Mouse (Mus musculus) megakaryocyte progenitor cell, adult 5-6 weeks (primary cell): ENCODE measurements around the gene Gm3238. TPM values are rescaled to one million over a fixed set of nuclear protein-coding genes. Genes with fewer than 3 reads are reported as not detected.
"Not testable (repeated sequence)": the region's sequence is repeated elsewhere in the genome, so short reads cannot be mapped to it uniquely, and the experiment has no call there.

Experiments
- ATAC-seq: replicated peaks from 2 replicates; pipeline ENCODE4 v1.8.0; 2016; ENCODE audit warnings: mild to moderate bottlenecking, moderate TSS enrichment, inconsistent platforms; ENCODE audit not compliant: poor library complexity
- total RNA-seq, 2 experiments: library from RNA; stranded (forward) in 1 of 2; stranded (reverse) in 1 of 2; fragments of 157-497, 149-512 nt in 1 of 2; fragments of 200-1000 nt in 1 of 2; gene quantifications; 2 replicates each; pipeline versions ENCODE4 v1.2.3 to v1.2.4; 2015 to 2017

The Gm3238 gene
- total RNA-seq, 2 experiments from 2014 or later, result not detected

DNA sequence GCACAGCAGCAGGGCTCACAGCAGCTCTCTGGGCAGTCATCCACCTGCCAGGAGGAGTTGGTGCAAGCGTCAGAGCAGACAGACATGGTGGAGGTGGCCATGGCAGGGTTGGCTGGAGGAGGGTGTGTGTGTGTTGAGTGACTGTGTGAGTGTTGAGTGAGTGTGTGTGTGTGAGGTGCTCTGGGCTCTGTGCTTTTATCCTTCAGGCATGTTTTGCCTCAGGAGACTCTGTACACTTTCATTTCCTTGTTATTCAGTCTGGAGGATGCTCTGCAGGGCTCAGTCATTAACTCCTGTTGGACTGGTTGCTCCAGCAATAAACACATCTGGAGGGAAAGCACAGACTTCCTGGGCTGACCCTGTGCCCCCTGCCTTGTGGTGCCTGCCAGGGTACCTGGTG is 19.9 kb downstream of the Gm3238 start, which contains the start of gene Gm9736:
TSS of gene Gm9736 (minus strand) at position 101 of the 400 bp plus-strand sequence.
- ATAC-seq, result not testable (repeated sequence)

DNA sequence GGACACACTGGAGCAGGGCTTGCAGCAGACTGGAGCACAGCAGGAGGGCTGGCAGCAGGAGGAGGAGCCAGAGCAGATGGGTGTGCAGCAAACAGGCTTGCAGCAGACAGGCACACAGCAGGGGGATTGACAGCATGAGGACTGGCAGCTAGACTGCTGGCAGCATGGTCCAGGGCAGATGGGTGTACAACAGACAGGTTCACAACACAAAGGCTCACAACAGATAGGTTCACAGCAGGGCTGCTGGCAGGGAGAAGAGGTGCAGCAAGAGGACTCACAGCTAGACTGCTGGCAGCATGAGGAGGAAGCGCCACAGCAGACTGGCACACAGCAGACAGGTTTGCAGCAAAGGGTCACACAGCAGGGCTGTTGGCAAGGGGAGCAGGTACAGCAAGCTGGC is 20.4 kb downstream of the Gm3238 start:
- ATAC-seq, result not testable (repeated sequence)

DNA sequence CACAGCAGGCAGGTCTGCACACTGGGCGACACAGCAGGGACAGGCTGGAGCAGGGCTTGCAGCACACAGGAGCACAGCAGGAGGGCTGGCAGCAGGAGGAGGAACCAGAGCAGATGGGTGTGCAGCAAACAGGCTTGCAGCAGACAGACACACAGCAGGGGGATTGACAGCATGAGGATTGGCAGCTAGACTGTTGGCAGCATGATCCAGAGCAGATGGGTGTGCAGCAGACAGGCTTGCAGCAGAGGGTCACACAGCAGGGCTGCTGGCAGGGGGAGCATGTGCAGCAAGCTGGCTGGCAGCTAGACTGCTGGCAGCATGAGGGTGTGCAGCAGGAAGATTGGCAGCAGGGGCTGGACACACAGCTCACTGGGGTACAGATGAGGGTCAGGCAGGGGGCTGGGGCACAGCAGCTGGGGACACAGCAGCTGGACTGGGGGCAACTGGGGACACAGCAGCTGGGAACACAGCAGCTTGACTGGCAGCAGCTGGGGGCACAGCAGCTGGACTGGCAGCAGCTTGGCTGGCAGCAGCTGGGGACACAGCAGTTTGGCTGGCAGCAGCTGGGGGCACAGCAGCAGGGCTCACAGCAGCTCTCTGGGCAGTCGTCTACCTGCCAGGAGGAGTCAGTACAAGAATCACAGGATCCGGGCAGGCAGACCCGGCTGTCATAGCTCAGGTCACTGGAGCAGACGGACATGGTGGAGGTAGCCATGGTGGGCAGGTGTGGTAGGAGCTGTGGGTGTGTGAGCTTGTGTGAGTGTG is 29.0 kb downstream of the Gm3238 start, which contains the start of gene Gm18596:
TSS of gene Gm18596 (minus strand) at position 715 of the 765 bp plus-strand sequence.
- not testable (repeated sequence) for ATAC-seq

DNA sequence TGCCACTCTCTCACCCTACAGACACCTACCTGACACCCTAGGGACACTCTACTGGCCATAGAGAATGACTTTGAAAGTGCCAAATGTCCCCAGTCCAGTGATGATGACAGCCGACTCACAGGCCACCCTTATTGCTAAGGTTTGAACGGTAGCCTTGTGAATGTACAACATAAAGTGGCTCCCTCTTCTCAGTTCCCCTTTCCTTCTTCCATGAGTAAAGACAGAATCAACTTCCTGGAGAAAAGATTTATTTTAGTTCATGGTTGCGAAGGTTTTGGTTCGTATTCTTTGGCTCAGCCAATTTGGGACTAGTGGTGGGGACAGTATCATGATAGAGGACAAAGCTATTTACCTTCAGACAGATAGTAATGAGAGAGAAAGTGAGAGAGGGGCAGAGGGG is 32.2 kb downstream of the Gm3238 start:
- ATAC-seq, result no peak

DNA sequence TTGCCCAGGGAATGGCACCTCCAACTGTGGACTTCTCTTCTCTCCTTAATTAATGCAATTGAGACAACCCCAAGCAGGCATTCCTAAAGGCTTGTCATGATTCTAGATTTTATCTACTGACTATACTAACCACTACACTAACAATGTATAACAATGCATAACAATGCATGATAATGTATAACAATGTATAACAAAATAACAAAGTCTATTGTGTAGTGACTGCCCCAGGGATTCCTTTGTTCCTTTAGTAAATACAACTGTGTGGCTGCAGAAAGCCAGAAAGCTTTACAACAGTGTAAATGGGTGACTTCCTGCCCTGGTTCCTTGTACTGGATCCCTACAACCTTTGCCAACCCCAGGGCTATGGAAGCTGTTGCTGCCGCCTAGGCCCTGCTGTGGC is 35.2 kb downstream of the Gm3238 start:
- ATAC-seq, result no peak

DNA sequence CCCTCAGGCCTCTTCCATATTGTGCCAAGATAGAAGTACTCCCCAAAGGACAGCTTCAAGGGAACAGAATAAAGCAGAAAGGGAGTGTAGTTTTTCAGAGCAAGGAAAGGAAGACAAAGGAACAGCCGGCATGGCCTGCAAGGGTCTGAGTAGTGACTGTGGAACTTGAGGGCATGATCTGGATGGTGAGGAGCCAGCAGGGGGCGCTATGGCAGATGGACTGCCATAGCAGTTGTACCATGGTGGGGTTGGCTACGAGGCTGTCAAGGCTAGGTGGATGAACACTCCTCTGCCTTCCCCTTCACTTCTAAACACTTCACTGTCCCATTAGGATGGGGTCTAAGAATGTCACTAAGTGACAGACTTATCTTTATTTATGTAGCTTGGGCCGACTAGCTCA is 41.9 kb downstream of the Gm3238 start:
- peak; percentile 42; the same call in 1 of the 2 replicates for ATAC-seq

DNA sequence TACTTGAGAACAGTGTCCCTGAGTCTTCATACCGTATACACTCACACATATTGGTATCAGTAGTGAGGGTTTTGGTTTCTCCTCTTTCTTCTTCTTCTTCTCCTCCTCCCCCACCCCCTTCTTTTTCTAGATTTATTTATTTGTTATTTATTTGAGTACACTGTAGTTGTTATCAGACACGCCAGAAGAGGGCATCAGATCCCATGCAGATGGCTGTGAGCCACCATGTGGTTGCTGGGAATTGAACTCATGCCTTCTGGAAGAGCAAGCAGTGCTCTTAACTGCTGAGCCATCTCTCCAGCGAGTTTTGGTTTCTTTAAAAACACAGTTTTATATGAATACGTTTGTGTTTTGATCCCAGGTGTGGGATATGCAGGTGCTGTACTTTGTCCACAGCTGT is 42.8 kb downstream of the Gm3238 start:
- no peak for ATAC-seq

DNA sequence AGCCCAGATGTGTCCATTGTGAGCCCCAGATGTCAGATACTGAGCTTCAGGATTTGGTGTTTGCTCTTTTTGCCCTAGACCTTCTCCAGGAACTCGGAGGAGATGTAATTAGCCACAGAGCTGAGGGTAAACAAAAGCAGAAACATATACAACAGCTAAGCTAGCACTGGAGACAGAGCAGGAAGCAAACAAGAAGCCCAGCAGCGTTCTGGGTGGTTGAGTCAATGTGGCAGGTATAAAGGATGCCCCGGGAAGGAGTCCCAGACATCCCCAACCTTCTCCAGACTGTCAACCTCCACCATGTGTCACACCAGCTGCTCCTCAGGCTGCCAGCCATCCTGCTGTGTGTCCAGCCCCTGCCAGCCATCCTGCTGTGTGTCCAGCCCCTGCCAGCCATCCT is 44.9 kb downstream of the Gm3238 start, which contains the start of gene Gm10100:
TSS of gene Gm10100 (plus strand) at position 301 of the 400 bp plus-strand sequence.
- ATAC-seq, result no peak

DNA sequence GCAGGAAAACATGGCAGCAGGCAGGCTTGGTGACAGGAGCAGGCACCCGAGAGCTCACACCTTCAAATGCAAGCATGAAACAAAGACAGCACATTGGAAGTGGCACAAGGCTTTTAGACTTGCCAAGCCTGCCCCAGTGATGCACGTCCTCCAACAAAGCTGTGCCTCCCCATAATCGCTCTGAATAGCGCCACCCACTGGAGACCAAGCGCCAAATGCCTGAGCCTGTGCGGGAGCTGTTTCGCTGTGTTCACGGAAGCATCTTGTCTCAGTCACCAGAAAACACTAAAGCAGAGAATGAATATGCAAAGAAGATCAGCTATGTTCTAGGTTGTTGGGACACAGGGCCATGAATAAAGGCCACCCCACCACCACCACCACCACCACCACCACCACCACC is 46.3 kb downstream of the Gm3238 start:
- ATAC-seq, result no peak

Other genes starting within 250 kb of the Gm3238 start
Only the 30 nearest of the 32 such genes appear.
- gene Pttg1ip, start 189.6 kb downstream of the Gm3238 start, total RNA-seq (2015), result 54.1 and 60.0 TPM in 2 replicates
- 31.8 and 37.6 TPM in 2 replicates for gene Pttg1ip, start 189.6 kb downstream of the Gm3238 start, total RNA-seq (2017)
- 34.5 and 38.8 TPM in 2 replicates for gene Sumo3, start 165.2 kb downstream of the Gm3238 start, total RNA-seq (2015)
- 187 and 212 TPM in 2 replicates for gene Sumo3, start 165.2 kb downstream of the Gm3238 start, total RNA-seq (2017)
- not detected in 2 replicates for gene Gm49325, start 165.1 kb downstream of the Gm3238 start, total RNA-seq (2015)
- gene Gm49325, start 165.1 kb downstream of the Gm3238 start, total RNA-seq (2017), result 1.1 TPM in 1 of 2 replicates, not detected in the other
- gene Ube2g2, start 149.1 kb downstream of the Gm3238 start, total RNA-seq (2015), result 22.8 and 25.1 TPM in 2 replicates
- 30.4 and 34.2 TPM in 2 replicates for gene Ube2g2, start 149.1 kb downstream of the Gm3238 start, total RNA-seq (2017)
- gene Tspear, start 84.8 kb downstream of the Gm3238 start, total RNA-seq (2015), result 0.12 and 0.96 TPM in 2 replicates
- gene Tspear, start 84.8 kb downstream of the Gm3238 start, total RNA-seq (2017), result not detected in 2 replicates
- gene Gm19402, start 80.6 kb downstream of the Gm3238 start, total RNA-seq (2015), result not detected in 2 replicates
- not detected in 2 replicates for gene Gm19402, start 80.6 kb downstream of the Gm3238 start, total RNA-seq (2017)
- gene Gm9508, start 74.1 kb downstream of the Gm3238 start, total RNA-seq (2015), result not detected in 2 replicates
- gene Gm9508, start 74.1 kb downstream of the Gm3238 start, total RNA-seq (2017), result not detected in 2 replicates
- gene Gm10272, start 64.7 kb downstream of the Gm3238 start, total RNA-seq (2015), result not detected in 2 replicates
- gene Gm10272, start 64.7 kb downstream of the Gm3238 start, total RNA-seq (2017), result not detected in 2 replicates
- gene Gm10024, start 59.9 kb downstream of the Gm3238 start, total RNA-seq (2015), result not detected in 2 replicates
- gene Gm10024, start 59.9 kb downstream of the Gm3238 start, total RNA-seq (2017), result not detected in 2 replicates
- gene Gm10142, start 55.5 kb downstream of the Gm3238 start, total RNA-seq (2015), result not detected in 2 replicates
- not detected in 2 replicates for gene Gm10142, start 55.5 kb downstream of the Gm3238 start, total RNA-seq (2017)
- not detected in 2 replicates for gene Krtap12-1, start 50.7 kb downstream of the Gm3238 start, total RNA-seq (2015)
- not detected in 2 replicates for gene Krtap12-1, start 50.7 kb downstream of the Gm3238 start, total RNA-seq (2017)
- gene Gm10100, start 44.8 kb downstream of the Gm3238 start, total RNA-seq (2015), result not detected in 2 replicates
- gene Gm10100, start 44.8 kb downstream of the Gm3238 start, total RNA-seq (2017), result not detected in 2 replicates
- gene Gm18596, start 28.7 kb downstream of the Gm3238 start, total RNA-seq (2015), result not detected in 2 replicates
- gene Gm18596, start 28.7 kb downstream of the Gm3238 start, total RNA-seq (2017), result not detected in 2 replicates
- gene Gm9736, start 20.0 kb downstream of the Gm3238 start, total RNA-seq (2015), result not detected in 2 replicates
- not detected in 2 replicates for gene Gm9736, start 20.0 kb downstream of the Gm3238 start, total RNA-seq (2017)
- gene Gm3233, start 11.6 kb downstream of the Gm3238 start, total RNA-seq (2015), result not detected in 2 replicates
- not detected in 2 replicates for gene Gm3233, start 11.6 kb downstream of the Gm3238 start, total RNA-seq (2017)
- gene Gm7138, start 5.6 kb upstream of the Gm3238 start, total RNA-seq (2015), result not detected in 2 replicates
- gene Gm7138, start 5.6 kb upstream of the Gm3238 start, total RNA-seq (2017), result not detected in 2 replicates
- not detected in 2 replicates for gene Gm3250, start 11.2 kb upstream of the Gm3238 start, total RNA-seq (2015)
- gene Gm3250, start 11.2 kb upstream of the Gm3238 start, total RNA-seq (2017), result not detected in 2 replicates
- not detected in 2 replicates for gene Gm7137, start 16.9 kb upstream of the Gm3238 start, total RNA-seq (2015)
- not detected in 2 replicates for gene Gm7137, start 16.9 kb upstream of the Gm3238 start, total RNA-seq (2017)
- not detected in 2 replicates for gene Gm9639, start 23.8 kb upstream of the Gm3238 start, total RNA-seq (2015)
- not detected in 2 replicates for gene Gm9639, start 23.8 kb upstream of the Gm3238 start, total RNA-seq (2017)
- not detected in 2 replicates for gene Gm19668, start 27.8 kb upstream of the Gm3238 start, total RNA-seq (2015)
- not detected in 2 replicates for gene Gm19668, start 27.8 kb upstream of the Gm3238 start, total RNA-seq (2017)
- gene Gm9507, start 40.5 kb upstream of the Gm3238 start, total RNA-seq (2015), result not detected in 2 replicates
- gene Gm9507, start 40.5 kb upstream of the Gm3238 start, total RNA-seq (2017), result not detected in 2 replicates
- gene Gm2696, start 43.4 kb upstream of the Gm3238 start, total RNA-seq (2015), result not detected in 2 replicates
- not detected in 2 replicates for gene Gm2696, start 43.4 kb upstream of the Gm3238 start, total RNA-seq (2017)
- not detected in 2 replicates for gene Krtap10-4, start 55.8 kb upstream of the Gm3238 start, total RNA-seq (2015)
- not detected in 2 replicates for gene Krtap10-4, start 55.8 kb upstream of the Gm3238 start, total RNA-seq (2017)
- gene Krtap10-10, start 64.6 kb upstream of the Gm3238 start, total RNA-seq (2015), result not detected in 2 replicates
- gene Krtap10-10, start 64.6 kb upstream of the Gm3238 start, total RNA-seq (2017), result not detected in 2 replicates
- not detected in 2 replicates for gene Gm36176, start 75.5 kb upstream of the Gm3238 start, total RNA-seq (2015)
- not detected in 2 replicates for gene Gm36176, start 75.5 kb upstream of the Gm3238 start, total RNA-seq (2017)
- not detected in 2 replicates for gene Gm10318, start 81.5 kb upstream of the Gm3238 start, total RNA-seq (2015)
- not detected in 2 replicates for gene Gm10318, start 81.5 kb upstream of the Gm3238 start, total RNA-seq (2017)
- gene Gm3285, start 90.7 kb upstream of the Gm3238 start, total RNA-seq (2015), result not detected in 2 replicates
- not detected in 2 replicates for gene Gm3285, start 90.7 kb upstream of the Gm3238 start, total RNA-seq (2017)
- gene Lrrc3, start 131.2 kb upstream of the Gm3238 start, total RNA-seq (2015), result 0.12 TPM in 1 of 2 replicates, not detected in the other
- gene Lrrc3, start 131.2 kb upstream of the Gm3238 start, total RNA-seq (2017), result not detected in 2 replicates
- 2.7 and 5.1 TPM in 2 replicates for gene Trpm2, start 199.2 kb upstream of the Gm3238 start, total RNA-seq (2015)
- 1.4 and 2.9 TPM in 2 replicates for gene Trpm2, start 199.2 kb upstream of the Gm3238 start, total RNA-seq (2017)
- gene 1810043G02Rik, start 207.2 kb upstream of the Gm3238 start, total RNA-seq (2015), result 6.0 and 6.4 TPM in 2 replicates
- gene 1810043G02Rik, start 207.2 kb upstream of the Gm3238 start, total RNA-seq (2017), result 5.9 and 11.2 TPM in 2 replicates